Mouse (Mus musculus) cerebellum, postnatal 25 days (tissue): Measurements from ENCODE around the gene Xrcc4.

ENCODE experiments used
- DNase-seq, 2 experiments: peaks; one replicate each; pipeline ENCODE4 v3.0.0; 2021; ENCODE audit warnings: mixed read lengths in 2 of 2

The Xrcc4 gene

DNA sequence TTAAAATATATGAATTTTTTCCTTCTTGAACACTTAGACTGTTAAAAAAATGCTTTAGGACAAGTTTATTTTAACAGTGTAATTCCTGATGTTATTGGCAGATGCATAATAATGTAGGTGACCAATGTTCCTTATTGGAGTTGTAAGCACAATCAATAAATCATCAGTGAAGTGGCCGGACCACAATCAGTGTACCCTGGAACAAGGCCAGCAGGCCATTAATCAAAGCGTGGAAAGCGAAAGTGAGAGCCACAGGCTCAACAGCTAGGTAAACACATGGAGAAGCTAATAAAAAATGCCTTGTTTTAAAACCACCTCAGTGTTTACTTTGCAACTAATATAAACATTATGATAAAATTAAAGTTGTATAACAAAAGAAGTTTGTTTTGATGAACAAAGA lies 159.9 kb downstream of the Xrcc4 start:
- peak in 1 of 2 experiments; percentile 9 for DNase-seq

DNA sequence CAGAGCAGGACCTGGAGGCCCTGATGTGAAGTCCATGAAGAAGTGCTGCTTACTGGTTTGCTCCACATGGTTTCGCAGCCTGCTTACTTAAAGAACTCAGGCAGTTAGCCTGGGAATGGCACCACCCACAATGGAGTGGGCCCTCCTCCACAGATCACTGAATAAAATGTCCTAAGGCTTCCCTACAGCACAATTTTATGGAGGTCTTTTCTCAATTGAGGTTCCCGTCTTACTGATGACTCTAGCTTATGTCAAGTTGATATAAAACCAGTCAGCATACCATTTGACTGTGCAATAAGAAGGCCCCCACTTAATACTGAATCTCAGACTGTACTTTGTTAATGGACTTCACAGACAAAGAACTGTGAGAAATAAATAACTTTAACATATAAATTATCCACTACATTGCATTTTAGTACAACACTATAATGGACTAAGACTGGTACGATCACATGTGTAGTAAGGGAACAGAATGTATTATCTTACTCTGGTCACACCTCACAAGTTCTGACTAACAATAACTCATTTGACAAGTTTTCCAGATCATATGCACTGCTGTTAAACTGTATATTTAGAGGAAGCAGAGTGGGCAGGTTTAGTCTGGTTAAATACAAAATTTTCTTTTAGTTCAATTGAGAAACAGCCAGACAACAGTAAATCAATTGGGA lies 170.5 kb downstream of the Xrcc4 start:
- DNase-seq: no peak

DNA sequence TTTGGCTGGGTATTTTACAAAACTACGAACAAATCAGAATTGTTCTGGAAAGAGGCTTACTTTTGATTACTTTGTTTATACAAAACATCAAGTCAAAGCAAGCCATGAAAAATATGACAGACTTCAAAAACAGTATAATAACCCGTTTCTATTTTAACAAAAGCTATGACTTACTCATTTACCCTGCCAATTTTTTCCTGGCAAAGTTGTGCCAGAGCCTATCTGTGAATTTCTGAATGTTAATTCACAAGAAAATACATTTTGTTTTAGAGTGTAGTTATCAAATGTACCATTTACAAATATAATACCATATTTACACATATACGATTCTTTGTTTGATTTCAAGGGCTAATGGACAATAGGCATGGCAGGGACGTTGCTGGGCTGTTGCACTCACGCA lies 175.1 kb downstream of the Xrcc4 start:
- no peak for DNase-seq

DNA sequence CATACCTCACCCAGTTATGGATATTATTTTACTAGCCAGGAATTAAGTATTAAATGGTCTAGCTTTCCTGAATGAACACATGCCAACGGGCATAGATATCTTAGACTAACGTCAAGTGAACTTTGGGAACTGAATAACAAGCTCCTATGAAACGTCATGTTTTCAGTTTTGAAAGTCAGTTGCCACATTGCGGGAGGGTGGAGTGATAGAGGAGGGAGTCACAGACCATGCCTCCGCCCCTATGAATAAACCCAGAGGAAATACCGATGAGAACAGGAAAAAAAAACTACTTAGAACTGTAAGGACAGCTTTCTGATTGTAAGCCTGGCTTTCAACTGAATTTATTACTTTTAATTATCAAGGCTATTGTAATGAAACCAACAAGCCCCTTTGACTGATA lies 175.5 kb downstream of the Xrcc4 start:
- DNase-seq: no peak

DNA sequence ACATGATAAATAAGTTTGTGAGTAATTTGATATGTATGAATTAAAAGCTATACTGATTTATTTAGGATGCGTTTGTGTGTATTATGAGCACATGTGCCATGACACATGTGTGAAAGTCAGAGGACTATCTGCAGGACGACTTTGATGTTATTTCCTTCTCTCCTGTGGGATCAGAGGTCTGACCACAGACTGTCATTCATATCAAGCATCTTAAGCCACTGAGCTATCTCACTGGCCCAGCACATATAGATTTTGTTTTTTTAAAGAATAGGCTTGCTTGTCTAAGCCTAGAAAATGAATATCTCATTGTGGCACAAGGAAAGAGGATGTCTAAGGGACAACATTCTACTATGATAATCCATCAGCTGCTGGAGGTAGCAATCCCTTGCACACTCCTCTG lies 183.3 kb downstream of the Xrcc4 start:
- no peak for DNase-seq

DNA sequence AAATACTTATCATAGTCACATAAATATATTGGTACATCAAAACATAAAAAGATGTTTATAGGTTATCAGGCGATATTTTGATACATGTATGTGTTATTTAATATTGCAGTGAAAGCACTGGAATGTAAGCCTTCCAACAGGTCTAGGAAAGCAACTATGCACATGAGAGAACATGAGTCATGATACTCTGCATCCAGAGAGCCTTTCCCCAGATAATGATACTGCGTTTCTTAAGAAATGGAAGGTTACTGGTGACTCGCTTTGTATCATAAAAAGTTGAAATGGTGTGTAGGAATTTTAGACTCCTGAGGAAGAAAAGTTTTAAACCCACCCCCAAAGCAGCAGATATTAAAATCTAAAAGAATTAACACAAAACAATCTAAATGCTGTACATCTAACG lies 190.3 kb downstream of the Xrcc4 start:
- DNase-seq: no peak

DNA sequence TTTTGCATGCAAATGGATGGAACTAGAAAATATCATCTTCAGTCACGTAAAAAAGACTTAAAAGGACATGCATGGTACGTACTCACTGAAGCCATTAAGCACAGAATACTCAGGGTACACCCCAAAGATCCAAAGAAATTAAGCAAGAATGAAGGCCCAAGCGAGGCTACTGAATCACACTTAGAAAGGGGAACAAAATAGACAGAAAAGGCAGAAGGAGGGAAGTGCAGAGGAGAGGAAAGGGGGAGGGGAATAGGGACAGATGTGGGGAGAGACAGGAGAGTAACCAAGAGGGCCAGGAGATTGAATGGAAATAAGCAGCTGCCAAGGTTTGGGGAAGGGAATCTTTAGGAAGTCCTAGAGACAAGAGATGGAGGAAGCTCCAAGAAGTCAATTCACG lies 197.3 kb downstream of the Xrcc4 start:
- DNase-seq: no peak

DNA sequence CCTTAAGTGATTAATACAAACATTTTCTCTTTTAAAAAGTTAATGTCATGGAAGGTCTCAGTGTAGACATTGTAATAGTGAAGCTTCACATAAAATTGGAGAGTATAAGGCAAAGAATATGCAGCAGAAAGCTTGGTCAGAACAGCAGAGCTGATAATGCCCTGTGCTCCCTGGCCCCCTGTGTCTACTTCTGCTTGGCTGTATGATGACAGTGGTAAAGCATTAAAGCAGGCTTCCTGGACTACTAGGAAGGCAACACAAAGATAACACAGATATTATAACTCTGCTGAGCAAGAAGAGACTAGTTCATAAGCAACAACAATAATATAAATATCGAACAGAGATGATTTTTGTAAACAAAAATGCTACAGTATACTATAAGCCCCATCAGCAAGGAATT lies 199.2 kb downstream of the Xrcc4 start:
- no peak for DNase-seq

DNA sequence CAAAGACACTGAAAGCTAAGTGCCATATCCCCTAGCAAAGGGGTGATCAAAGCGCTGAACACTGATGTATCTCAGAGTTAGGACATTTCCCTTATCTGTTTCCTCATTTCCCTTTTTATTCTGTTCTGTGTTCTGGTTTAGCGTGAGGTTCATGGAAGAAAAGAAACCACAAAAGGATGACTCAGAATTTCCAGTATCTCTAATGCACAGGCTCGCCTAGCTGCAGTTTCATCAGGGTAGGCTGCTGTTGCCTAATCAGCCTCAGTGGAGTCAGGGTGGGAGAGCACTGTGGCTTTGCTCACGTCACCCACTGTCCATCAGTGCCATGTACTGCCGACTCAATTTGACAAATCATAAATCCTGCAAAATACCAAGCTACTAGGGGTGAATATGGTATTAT lies 200.3 kb downstream of the Xrcc4 start:
- no peak for DNase-seq

DNA sequence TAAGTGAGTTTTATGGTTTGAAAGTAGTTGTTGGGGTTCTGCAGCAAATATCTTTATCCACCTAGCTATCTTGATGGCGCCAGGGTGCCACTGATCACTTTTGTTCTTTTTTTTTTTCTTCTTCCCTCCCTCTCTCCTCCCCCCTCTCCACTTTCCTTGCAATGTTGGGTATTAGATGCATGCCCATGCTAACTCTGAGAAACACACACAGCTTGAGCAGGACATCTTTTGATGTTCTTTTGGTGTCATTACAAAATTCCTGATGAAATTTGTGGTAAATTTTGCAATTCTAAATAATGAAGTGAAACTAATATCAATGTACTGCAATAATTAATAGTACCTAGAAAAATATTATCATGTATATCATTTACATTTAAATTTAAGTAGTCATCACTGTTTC lies 205.9 kb downstream of the Xrcc4 start:
- no peak for DNase-seq

DNA sequence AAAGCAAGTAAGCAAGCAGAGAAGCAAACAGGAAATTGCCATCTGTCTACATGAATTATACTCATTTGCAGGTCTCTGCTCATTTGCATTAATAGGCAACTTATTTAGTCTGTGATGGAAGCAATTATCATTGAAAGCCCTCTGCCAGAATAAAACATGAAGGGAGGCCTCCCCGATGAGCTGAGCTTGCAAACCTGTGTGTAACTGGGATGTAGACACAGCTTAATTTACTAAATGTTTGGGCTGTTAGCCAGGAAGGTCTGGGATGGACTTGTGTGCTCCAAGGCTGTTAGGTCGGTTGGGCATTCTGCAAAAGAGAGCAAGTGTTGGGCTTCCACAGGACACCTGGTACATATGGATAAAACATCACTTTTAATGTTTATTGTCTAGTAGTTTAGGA lies 208.1 kb downstream of the Xrcc4 start:
- DNase-seq: no peak

DNA sequence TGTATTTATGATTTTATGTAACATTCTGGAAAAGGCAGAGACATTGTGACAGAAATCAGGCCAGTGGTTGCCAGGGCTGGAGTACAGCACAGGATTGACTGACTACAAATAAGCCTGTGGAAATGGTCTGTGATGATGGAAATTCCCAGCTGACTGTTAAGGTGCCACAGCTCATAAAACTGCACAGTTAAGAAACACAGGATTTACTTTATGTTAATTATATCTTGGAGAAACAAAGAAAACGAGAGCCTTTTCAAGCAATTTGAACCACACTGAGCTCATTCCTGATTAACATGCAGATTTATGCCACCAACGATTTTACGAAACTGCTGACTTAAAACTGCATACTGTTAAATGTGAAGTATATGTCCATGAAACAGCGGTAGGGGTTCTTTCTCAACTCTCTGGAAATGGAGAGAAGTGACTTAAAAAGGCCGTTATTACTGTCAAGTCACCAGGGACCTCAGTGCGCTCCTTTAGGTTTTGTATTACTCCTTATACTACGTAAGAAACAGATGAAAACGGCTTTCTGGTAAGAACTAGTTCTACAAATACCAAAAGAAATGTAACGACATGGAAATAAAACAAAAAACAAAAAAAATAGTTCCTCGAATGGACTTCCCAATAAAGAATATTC lies 210.5 kb downstream of the Xrcc4 start:
- no peak for DNase-seq

DNA sequence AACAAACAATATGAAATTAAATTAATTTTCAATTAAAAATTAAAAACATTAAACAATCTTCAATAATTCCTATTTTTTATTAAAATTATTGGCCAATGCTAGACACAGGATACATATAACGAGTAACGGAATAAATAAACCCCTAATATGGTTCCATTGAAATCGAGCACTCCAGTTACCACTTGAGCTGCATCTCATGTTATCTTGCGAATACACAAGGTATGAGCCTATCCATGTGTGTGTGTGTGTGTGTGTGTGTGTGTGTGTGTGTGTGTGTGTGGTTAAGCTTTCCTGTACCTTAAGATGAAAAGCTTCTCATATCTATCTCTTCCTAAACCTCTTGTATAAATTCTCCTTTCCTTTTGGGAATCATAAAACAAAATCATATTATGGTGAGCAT lies 213.9 kb downstream of the Xrcc4 start:
- DNase-seq: no peak

DNA sequence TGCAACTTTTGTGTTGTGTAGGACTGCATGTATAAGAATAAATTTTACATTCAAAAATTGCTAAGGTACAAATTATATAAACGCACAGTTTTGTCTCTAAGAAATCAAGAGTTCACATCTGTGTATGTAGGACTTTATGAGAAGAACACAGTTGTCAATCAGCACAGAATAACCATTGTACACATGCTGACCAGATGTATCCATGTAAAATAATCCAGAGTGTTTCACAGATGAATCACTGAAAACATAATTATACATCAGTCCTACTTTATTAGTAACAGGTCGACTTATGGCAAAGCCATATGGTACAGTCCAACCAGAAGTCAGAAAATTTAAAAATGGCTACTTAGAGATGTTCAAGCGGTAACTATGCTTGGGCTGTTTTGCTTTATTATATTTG lies 216.7 kb downstream of the Xrcc4 start:
- no peak for DNase-seq

DNA sequence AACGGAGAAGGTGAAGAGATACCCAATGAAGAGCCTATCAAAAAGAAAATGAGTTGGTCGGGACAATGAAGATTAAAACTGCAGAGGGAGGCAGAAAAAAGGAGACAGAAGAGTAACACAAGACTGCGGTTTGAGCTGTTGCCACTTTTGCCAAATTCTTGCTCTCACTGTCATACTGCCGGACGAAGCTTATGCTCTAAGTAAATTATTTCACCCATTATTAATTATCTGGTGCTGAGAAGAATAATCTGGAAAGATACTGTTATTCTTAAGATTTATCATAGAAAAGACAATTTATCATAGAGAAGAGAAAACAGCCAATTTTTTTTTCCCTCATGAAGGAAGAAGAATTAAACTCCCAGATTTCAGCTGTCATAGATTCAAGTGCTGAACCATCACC lies 235.3 kb downstream of the Xrcc4 start:
- no peak for DNase-seq

DNA sequence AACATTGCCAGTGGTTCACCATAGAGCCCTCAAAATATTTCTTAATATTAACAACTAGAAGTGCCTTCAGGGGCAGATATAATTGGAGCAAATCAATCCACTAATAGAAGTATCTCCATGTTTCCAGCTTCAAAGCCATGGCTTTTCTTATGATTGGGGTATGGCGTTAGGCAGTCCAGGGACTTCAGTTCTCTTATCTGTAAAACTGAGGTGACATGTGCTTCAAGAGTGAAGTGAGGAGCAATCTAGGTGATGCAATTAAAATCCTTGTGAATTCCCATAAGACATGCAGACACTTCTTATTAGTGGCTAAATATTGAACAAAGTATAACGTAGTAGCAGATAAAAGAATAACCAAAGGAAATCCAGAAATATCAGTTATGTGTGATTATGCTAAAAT lies 238.7 kb downstream of the Xrcc4 start:
- DNase-seq: no peak

DNA sequence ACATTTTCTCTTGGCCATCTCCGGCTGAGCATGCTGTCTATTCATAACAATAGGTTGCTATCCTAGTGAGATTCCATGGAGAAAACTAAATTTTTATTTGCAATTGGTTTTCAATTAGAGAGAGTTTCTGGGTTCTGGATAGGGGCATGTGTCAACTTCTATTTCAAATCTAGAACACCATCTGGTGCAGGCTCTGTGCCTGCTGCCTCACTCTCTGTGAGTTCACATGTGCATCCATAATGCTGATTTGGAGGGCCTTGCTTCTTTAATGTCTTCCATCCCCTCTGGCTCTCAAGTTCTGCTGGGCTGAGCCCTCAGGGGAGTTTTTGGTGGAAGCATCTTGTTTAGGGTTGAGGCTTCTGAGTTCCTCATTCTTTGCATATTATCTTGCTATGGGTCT lies 239.5 kb downstream of the Xrcc4 start:
- peak in 1 of 2 experiments; percentile 9 for DNase-seq

DNA sequence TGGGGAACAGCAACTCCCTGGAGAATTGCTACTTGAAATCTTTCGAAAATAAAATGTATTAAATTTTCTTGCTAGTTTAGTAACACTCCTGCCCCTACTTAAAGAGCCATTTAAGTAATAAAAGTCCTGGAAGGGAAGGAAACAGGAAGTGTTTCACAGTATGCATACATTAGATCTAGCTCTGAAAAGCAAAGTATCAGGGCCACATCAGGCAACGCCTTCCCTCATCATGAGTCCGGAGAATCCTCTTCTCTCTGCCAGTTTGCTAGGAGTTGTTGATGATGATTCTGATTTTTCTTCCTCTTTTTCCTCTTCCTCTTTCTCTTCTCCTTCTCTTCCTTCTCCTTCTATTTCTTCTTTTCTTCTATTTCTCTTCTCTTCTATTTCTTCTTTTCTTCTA lies 250.8 kb downstream of the Xrcc4 start:
- DNase-seq: no peak

DNA sequence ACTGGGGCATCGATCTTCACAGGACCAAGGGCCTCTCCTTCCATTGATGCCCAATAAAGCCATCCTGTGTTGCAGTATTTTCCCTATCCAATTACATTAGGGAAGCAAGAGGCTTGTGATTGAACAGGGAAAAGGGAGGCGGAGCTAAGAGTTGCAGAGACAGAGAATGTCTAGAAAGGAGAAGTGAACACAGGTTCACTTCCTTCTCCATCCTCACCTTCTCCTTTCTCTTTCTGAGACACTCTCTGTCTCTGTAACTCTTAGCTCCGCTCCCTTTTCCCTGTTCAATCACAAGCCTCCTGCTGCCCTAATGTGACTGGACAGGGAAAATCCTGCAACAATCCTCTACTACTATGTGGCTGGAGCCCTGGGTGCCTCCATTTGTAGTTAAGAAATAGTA lies 254.9 kb downstream of the Xrcc4 start:
- DNase-seq: no peak

DNA sequence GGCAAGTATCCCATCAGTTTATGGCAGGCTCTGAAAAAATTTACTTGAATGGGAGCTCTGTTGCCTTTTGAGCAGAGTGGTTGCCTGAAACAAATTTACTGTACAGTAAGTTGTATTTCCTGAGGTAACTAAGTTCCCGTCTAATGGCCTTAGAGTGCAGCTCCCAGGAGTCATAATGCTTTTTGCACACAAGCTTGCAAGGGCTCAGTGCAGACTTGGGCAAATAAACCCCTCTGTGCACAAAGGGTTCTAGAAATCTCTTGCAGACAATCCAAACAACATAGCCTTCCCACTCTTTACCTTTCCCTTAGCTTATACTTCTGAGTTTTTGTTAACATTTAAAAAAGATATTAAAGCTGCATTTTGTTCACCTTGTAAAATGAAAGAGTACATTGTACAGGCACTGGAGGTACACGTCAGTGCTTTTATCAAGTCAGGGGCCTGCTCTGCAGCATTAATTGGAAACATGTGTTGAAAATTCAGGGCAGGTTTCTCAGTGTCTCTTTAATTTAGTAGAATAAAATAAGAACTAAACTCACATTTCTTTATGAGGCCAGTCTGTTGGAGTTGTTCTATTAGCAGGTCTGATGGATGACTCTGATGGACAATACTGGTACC lies 256.2 kb downstream of the Xrcc4 start:
- no peak for DNase-seq

DNA sequence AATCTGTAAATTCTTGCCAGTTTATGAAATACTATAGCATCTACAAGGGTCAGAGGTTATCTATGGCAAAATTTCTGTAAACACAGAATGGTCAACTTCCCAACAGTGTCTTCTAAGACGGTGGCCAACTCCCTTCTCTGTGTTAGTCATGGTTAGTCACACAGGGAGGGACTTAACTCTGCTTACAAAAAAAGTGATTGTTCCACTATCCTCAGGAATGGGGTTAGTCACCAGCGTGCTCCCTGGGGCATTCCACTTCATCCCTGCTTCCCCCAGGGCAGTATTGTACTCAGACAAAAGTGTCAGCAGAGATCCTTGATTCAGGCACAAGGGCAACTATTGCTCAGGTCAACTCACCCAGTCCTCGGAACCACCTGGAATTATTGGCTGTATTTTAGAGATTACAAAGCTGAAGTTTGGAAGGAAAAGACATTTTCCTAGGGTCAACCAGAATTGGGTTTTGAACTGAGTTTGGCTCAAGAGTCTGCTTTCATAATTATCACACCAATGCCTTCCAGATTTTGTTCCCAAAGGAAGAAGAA lies 260.9 kb downstream of the Xrcc4 start:
- DNase-seq: no peak

DNA sequence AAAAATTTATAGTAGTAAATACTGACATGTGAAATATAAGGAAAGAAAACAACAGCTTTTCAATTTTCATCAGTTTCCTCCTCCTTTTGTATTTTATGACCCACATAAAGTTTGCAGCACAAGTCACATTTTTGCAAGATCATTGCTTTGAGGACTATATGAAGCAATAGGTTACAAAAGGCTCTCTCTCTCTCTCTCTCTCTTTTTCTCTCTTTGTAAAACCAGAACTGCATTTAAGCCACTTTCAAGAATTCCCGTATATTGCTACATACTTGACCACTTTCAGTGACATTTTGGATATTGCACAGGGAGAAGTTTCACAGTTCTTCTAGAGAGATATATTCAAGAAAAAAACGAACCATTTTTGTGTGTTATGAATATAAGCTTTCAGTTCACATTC lies 261.6 kb downstream of the Xrcc4 start:
- DNase-seq: no peak

DNA sequence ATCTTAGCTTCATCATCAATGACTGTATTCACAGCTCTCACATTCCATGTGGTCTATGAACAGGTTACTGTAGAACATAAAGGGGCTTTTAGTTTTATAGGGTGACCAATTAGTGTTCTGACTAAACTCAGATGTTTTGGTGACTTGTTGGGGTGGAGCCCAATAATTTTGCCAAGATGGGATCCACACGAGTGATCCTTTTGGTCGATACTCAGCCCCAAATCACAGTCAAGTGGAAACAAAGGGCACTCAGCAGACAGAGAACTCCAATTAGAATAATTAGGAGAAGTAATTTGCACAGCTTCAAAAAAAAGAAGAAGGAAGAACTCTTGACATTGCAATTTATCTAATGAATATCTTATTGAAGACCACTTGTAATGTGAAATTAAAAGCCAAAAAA lies 274.9 kb downstream of the Xrcc4 start:
- DNase-seq: no peak

DNA sequence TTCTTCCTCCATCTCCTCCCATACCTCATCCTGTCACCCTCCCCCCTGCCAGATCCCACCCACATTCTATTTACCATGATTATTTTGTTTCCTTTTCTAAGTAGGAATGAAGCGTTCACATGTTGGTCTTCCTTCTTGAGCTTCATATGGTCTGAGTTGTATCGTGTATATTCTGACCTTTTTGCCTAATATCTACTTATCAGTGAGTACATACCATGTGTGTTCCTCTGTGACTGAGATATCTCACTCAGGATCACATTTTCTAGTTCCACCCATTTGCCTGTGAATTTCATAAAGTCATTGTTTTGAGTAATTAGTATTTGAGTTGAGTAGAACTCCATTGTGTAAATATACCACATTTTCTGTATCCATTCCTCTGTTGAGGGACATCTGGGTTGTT lies 277.2 kb downstream of the Xrcc4 start:
- no peak for DNase-seq
